Mouse (Mus musculus) fat pad, adult 2 months (tissue): ENCODE measurements at regions not wholly inside any gene's neighbourhood (a gene's known extent, or its start where the extent isn't known, plus 50 kb on each side); places are given as distances from the start of the nearest gene placed in this dataset.

Source experiments
- DNase-seq: peaks from one replicate; pipeline ENCODE4 v3.0.0-alpha.2; 2011; ENCODE audit warnings: low read depth, low spot score; ENCODE audit errors: extremely low read depth

- DNase-seq, result no peak
Observed at GRCm38 (mm10) chr13:44026321-44027255, 242.0 kb downstream of the Cd83 start.

GRCm38 (mm10) chr13:44028081-44028480, 243.5 kb downstream of the Cd83 start:
- DNase-seq, result no peak

GRCm38 (mm10) chr13:44030590-44030989, 246.0 kb downstream of the Cd83 start:
- no peak for DNase-seq

- DNase-seq, result no peak
Observed at GRCm38 (mm10) chr13:44037774-44038294, 253.3 kb downstream of the Cd83 start.

GRCm38 (mm10) chr13:44038322-44038721, 253.7 kb downstream of the Cd83 start:
- DNase-seq, result no peak

GRCm38 (mm10) chr13:44040640-44041039, 256.1 kb downstream of the Cd83 start:
- no peak for DNase-seq

GRCm38 (mm10) chr13:44042730-44043493, 258.3 kb downstream of the Cd83 start:
- no peak for DNase-seq

GRCm38 (mm10) chr13:44043494-44043885, 258.9 kb downstream of the Cd83 start:
- no peak for DNase-seq

- DNase-seq, result no peak
Observed at GRCm38 (mm10) chr13:44044546-44045216, 260.1 kb downstream of the Cd83 start.

GRCm38 (mm10) chr13:44046436-44046835, 261.9 kb downstream of the Cd83 start:
- no peak for DNase-seq

- DNase-seq, result no peak
Observed at GRCm38 (mm10) chr13:44054157-44054556, 269.6 kb downstream of the Cd83 start.

- no peak for DNase-seq
Observed at GRCm38 (mm10) chr13:44055573-44056491, 271.3 kb downstream of the Cd83 start.

GRCm38 (mm10) chr13:44056716-44057115, 272.1 kb downstream of the Cd83 start:
- no peak for DNase-seq

- DNase-seq, result no peak
Observed at GRCm38 (mm10) chr13:44057542-44057941, 273.0 kb downstream of the Cd83 start.

- DNase-seq, result no peak
Observed at GRCm38 (mm10) chr13:44058277-44058676, 273.7 kb downstream of the Cd83 start.

- DNase-seq, result no peak
Observed at GRCm38 (mm10) chr13:44059436-44059835, 274.9 kb downstream of the Cd83 start.

- DNase-seq, result no peak
Observed at GRCm38 (mm10) chr13:44061286-44061685, 276.7 kb downstream of the Cd83 start.

- no peak for DNase-seq
Observed at GRCm38 (mm10) chr13:44061721-44062300, 277.2 kb downstream of the Cd83 start.

GRCm38 (mm10) chr13:44063317-44063716, 278.7 kb downstream of the Cd83 start:
- DNase-seq, result no peak

GRCm38 (mm10) chr13:44064026-44064425, 279.5 kb downstream of the Cd83 start:
- DNase-seq, result no peak
